Comparison of ENCODE assay signal across 16 mouse cellular contexts in the genomic region with DNA sequence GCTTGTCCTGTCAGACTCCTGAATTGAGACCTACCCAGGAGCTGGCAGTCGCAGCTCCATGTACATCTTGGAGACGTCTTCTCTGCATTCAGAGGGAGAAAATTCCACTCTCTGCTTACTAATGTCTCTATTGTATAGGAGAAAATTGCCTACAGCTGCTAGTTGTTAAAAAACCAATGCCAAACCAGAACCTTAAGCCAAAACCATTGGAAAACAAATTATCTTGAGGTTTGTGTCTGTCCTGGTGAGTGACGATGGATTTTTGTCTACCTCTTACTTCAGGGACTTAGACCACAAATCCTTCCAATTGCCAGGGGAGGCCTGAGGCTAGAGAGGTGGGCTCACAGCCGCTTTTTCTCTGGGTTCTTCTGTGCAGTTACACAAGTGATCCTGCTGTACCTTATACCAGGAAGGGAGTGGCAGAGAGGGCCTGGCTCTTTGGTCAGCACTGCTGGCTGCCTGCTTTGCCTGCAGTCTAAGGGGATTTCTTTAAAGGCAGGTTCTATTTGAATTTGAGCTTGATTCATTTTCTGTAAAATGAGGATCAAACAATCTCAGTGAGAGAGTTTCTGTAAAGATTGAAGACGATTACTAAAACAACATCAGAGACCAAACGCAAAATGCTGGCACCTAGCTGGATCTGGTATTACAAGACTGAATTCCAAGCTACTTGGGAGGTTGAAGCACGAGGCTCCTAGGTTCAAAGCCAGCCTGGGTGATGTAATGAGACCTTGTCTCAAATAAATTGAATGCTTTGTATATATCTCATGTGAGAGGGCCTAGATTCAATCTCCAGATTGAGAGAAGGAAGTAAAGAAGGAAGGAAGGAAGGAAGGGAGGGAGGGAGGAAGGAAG.
DNase-seq lines count a peak whose midpoint lies in the region; ATAC-seq and TF ChIP-seq lines count a peak whose summit lies in the region.
"Had no signal": no experiment of that assay in that cellular context is flagged by ENCODE, and none has a peak within 500 bp of the region (broad histone marks: within the 10 kb centered on the region; RNA-seq: fewer than 3 reads in every experiment).

No protein-coding gene starts in this region.

- H3K4me1 ChIP-seq in heart, embryonic 14.5 days (ENCODE audit: control insufficient read depth in 2 of 2, insufficient read depth in 2 of 2, low read length in 2 of 2), result peaks cover 16 to 40% of the 10 kb centered on the region in 2 experiments
- peaks cover 98% of the 10 kb centered on the region for H3K4me1 ChIP-seq in megakaryocyte, embryonic 14.5 days
- peaks cover 21% of the 10 kb centered on the region for H3K4me1 ChIP-seq in embryonic fibroblast, embryonic 13.5 days (ENCODE audit: control insufficient read depth, insufficient read depth, low read length)
- H3K4me1 ChIP-seq in midbrain, embryonic 14.5 days (ENCODE audit: control insufficient read depth, insufficient read depth, low read length), result no peaks in the 10 kb centered on the region
- H3K4me1 ChIP-seq in midbrain, postnatal 0 days (ENCODE audit: insufficient read depth, low read length), result no peaks in the 10 kb centered on the region
- H3K4me1 ChIP-seq: forebrain, embryonic 12.5 days; midbrain, embryonic 15.5 days had no signal

- no peak for DNase-seq in heart, adult 18-20 months
- no peak for DNase-seq in midbrain, embryonic 14.5 days
- no peak for DNase-seq in midbrain, postnatal 0 days (ENCODE audit: low spot score)
- DNase-seq: cerebellum, postnatal 10 days; kidney, adult 8-10 months; kidney, postnatal 4 days; lung, postnatal 36 days had no signal

- no peak for ATAC-seq in heart, embryonic 14.5 days (ENCODE audit: insufficient number of reproducible peaks, insufficient read depth, low FRiP score, low read depth)
- no peak for ATAC-seq in megakaryocyte, adult 5-6 weeks (ENCODE audit: poor library complexity, severe bottlenecking)
- no peak for ATAC-seq in midbrain, embryonic 14.5 days (ENCODE audit: low FRiP score, low TSS enrichment)
- no peak for ATAC-seq in midbrain, postnatal 0 days (ENCODE audit: low FRiP score)
- ATAC-seq: activated CD4-positive, CD25-positive, alpha-beta regulatory T cell, adult 4 months; hindbrain, embryonic 16.5 days; midbrain, embryonic 15.5 days had no signal

- no peak for TF ChIP-seq POLR2A in embryonic fibroblast, embryonic 13.5 days (IDR thresholded peaks at IDR 0.05; ENCODE audit: low read depth, low read length)

- TF ChIP-seq CTCF in embryonic fibroblast, embryonic 13.5 days (IDR thresholded peaks at IDR 0.05; ENCODE audit: borderline replicate concordance, insufficient read depth, low read length), result no peak
- TF ChIP-seq CTCF in midbrain, postnatal 0 days (IDR thresholded peaks at IDR 0.05), result no peak

- WGBS in heart, embryonic 14.5 days, result 80% methylated on average over 7 of the region's 7 CpGs
- WGBS in midbrain, embryonic 14.5 days, result 79% methylated on average over 7 of the region's 7 CpGs
- WGBS in midbrain, postnatal 0 days, result 67% methylated on average over 7 of the region's 7 CpGs

- no peaks in the 10 kb centered on the region for H3K27me3 ChIP-seq in heart, embryonic 14.5 days (ENCODE audit: control insufficient read depth, insufficient read depth, low read length)
- no peaks in the 10 kb centered on the region for H3K27me3 ChIP-seq in megakaryocyte, embryonic 14.5 days (replicated peaks)
- no peaks in the 10 kb centered on the region for H3K27me3 ChIP-seq in midbrain, embryonic 14.5 days (ENCODE audit: control insufficient read depth, insufficient read depth, low read length)
- H3K27me3 ChIP-seq in midbrain, postnatal 0 days (ENCODE audit: insufficient read depth, low read length), result no peaks in the 10 kb centered on the region
- H3K27me3 ChIP-seq: forebrain, embryonic 12.5 days; midbrain, embryonic 15.5 days had no signal

- H3K9me3 ChIP-seq in heart, embryonic 14.5 days (ENCODE audit: control insufficient read depth, low read length), result peaks cover 4% of the 10 kb centered on the region; the same call in 1 of the 2 replicates
- H3K9me3 ChIP-seq in megakaryocyte, embryonic 14.5 days, result no peaks in the 10 kb centered on the region
- no peaks in the 10 kb centered on the region for H3K9me3 ChIP-seq in midbrain, embryonic 14.5 days (ENCODE audit: control insufficient read depth, low read length)
- H3K9me3 ChIP-seq in midbrain, postnatal 0 days (ENCODE audit: low read length), result no peaks in the 10 kb centered on the region
- H3K9me3 ChIP-seq: midbrain, embryonic 15.5 days had no signal

- peak overlapping the region; percentile 49 for H3K27ac ChIP-seq in heart, embryonic 14.5 days (replicated peaks in 1 of 2; ENCODE audit: control insufficient read depth in 1 of 2, insufficient read depth in 1 of 2, low read depth in 2 of 2, low read length in 2 of 2)
- H3K27ac ChIP-seq in embryonic fibroblast, embryonic 13.5 days (ENCODE audit: insufficient read depth, low read length), result peak overlapping the region; percentile 57
- H3K27ac ChIP-seq in midbrain, embryonic 14.5 days (replicated peaks; ENCODE audit: low read depth, low read length), result no peak overlapping the region
- H3K27ac ChIP-seq in midbrain, postnatal 0 days (ENCODE audit: low read depth, low read length), result no peak overlapping the region
- H3K27ac ChIP-seq: forebrain, embryonic 12.5 days; midbrain, embryonic 15.5 days had no signal

- H3K9ac ChIP-seq in heart, embryonic 14.5 days (ENCODE audit: low read length), result peak overlapping the region; percentile 39; the same call in 1 of the 2 replicates
- H3K9ac ChIP-seq in midbrain, embryonic 14.5 days (replicated peaks; ENCODE audit: low read length), result no peak overlapping the region
- H3K9ac ChIP-seq in midbrain, postnatal 0 days (replicated peaks; ENCODE audit: low read length, poor library complexity, severe bottlenecking), result no peak overlapping the region
- H3K9ac ChIP-seq: forebrain, embryonic 12.5 days; midbrain, embryonic 15.5 days had no signal

- no peak overlapping the region for H3K4me2 ChIP-seq in heart, embryonic 14.5 days (ENCODE audit: low read length)
- H3K4me2 ChIP-seq in midbrain, embryonic 14.5 days (ENCODE audit: low read length), result no peak overlapping the region
- H3K4me2 ChIP-seq in midbrain, postnatal 0 days (ENCODE audit: low read depth, low read length, poor library complexity, severe bottlenecking), result no peak overlapping the region
- H3K4me2 ChIP-seq: forebrain, embryonic 12.5 days; heart, embryonic 11.5 days; midbrain, embryonic 15.5 days had no signal

- peaks cover 69% of the 10 kb centered on the region for H3K36me3 ChIP-seq in heart, embryonic 14.5 days (ENCODE audit: control insufficient read depth, insufficient read depth, low read length)
- H3K36me3 ChIP-seq in megakaryocyte, embryonic 14.5 days (replicated peaks; ENCODE audit: low read length), result peaks cover 97% of the 10 kb centered on the region
- peaks cover 17% of the 10 kb centered on the region; the same call in 1 of the 2 replicates for H3K36me3 ChIP-seq in midbrain, embryonic 14.5 days (ENCODE audit: control insufficient read depth, insufficient read depth, low read length)
- peaks cover 20% of the 10 kb centered on the region; the same call in 1 of the 2 replicates for H3K36me3 ChIP-seq in midbrain, postnatal 0 days (ENCODE audit: insufficient read depth, low read length)
- H3K36me3 ChIP-seq: midbrain, embryonic 15.5 days had no signal

- H3K4me3 ChIP-seq in heart, embryonic 14.5 days (ENCODE audit: control insufficient read depth in 1 of 2, insufficient read depth in 1 of 2, low read depth in 1 of 2, low read length in 2 of 2), result no peak overlapping the region
- peak overlapping the region; percentile 60 for H3K4me3 ChIP-seq in megakaryocyte, embryonic 14.5 days (replicated peaks)
- H3K4me3 ChIP-seq in embryonic fibroblast, embryonic 13.5 days (ENCODE audit: insufficient read depth, low read length), result no peak overlapping the region
- H3K4me3 ChIP-seq in midbrain, embryonic 14.5 days (replicated peaks; ENCODE audit: low read depth, low read length), result no peak overlapping the region
- H3K4me3 ChIP-seq in midbrain, postnatal 0 days (ENCODE audit: low read depth, low read length), result no peak overlapping the region
- H3K4me3 ChIP-seq: forebrain, embryonic 12.5 days; midbrain, embryonic 15.5 days had no signal

Comparison
In these comparisons a context has a peak if more than half of its experiments do, and no peak if none do; other contexts are left out.
1. H3K27ac ChIP-seq: peak in heart, embryonic 14.5 days (2 of 2) and embryonic fibroblast, embryonic 13.5 days (single experiment); none in midbrain, embryonic 14.5 days (single experiment) and midbrain, postnatal 0 days (single experiment).